Mouse (Mus musculus): Measurements from ENCODE around the gene Knop1. TPM values are rescaled to one million over a fixed set of nuclear protein-coding genes. Genes with fewer than 3 reads are reported as not detected.

Knop1 gene
- total RNA-seq (2021), result 10 to 100 TPM; 25.2 to 27.6 TPM
- long read RNA-seq, experiment 1, full-length matches to known transcripts, result 28 of 34 reads
- long read RNA-seq, experiment 1, partial matches to known transcripts, result 2 of 34 reads
- long read RNA-seq, experiment 1, other reads (novel, unspliced or antisense), result 4 of 34 reads
- long read RNA-seq, experiment 2, full-length matches to known transcripts, result 36 of 45 reads
- long read RNA-seq, experiment 2, partial matches to known transcripts, result 6 of 45 reads
- long read RNA-seq, experiment 2, other reads (novel, unspliced or antisense), result 3 of 45 reads

DNA sequence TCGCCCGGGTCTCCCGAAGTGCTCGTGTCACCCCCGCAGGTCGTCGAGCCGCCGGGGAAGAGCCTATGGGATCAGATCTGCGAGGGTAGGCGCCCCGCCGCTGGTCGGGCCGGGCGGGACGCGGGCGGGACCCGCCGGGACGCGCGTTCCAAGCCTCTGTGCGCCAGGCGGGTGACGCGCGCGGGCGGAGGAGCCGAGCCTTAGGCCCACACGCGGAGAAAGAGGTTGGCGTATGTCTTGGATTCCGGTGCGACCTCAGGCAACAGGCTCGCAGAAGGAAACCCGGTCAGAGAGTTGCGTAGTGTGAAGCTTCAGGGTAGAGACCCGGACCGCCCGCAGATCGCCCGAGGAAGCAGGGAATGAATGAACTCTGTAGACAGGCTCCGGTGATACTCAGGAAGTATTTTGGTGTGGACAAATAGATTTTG, at the start of gene Knop1:
Knop1 (minus strand) TSS at position 378 of the 428 bp plus-strand sequence.
- intact Hi-C loops (cut with DNase I; ENCODE audit: low total_unique reads), result loop anchor here (10.0 kb wide), 2 partner anchors 69 to 139 kb away; partner anchors contain the start of gene Gprc5b
- DNase-seq, result no peak

DNA sequence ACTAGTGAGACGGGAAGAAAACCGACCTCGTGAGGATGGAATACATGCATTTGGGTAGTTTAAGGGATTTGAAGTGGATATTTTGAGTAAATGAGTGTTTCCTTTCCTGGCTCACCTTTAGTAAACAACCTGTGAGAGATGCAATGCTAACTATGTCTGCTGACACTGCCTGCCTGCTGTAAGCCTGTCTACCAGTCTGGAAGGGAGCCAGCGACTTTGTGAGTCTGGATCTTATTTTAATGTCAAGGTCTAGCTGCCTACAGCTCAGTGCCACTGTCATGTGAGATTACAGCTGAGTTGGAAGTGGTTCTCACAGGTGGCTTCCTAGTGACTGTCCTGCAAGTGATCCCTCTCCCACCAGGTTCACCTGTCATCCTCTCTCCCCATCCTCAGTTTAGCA, 48.5 kb upstream of the Knop1 start:
- DNase-seq, result no peak
- intact Hi-C loops (cut with DNase I; ENCODE audit: low total_unique reads), result no loop called here

DNA sequence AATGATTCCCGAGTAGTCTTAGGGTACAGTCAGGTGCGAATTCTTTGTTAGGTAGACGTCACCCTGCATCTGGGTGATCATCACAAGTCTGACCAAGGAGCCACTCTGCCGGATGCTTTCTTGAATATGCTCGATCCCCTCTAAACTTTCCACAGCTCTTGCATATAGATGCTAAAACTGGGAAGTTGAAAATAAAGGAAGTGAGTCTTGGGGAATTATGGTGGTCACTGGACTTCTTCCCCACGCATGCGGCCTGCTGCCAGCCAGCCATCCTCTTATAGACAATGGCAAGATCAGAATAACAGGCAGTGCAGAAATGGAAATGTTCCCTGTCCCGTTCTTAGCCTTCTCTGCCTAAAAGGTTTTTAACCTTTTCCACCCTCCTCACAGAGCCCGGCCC, 47.8 kb upstream of the Knop1 start:
- intact Hi-C loops (cut with DNase I; ENCODE audit: low total_unique reads), result no loop called here
- DNase-seq, result no peak

DNA sequence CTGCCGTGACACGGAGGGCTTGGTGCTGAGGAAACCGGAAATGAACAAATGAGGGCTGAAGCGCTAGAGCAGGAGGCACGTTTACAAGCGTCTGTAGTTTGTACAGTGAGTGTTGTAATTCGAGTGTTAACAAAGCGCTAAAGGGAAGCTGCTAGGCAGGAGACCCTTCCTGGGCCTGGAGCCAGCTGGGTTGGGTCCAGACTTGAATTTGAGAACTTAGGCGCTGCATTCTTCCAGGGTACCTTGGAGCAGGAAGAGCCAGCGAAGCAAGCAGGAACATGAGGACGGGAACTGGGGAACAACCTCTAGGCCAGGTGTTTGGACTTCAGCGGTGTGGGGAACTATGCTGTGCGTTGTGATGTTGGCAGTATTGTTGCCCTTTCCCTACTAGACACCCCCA, 46.9 kb upstream of the Knop1 start:
- peak; percentile 16 for DNase-seq
- intact Hi-C loops (cut with DNase I; ENCODE audit: low total_unique reads), result no loop called here

DNA sequence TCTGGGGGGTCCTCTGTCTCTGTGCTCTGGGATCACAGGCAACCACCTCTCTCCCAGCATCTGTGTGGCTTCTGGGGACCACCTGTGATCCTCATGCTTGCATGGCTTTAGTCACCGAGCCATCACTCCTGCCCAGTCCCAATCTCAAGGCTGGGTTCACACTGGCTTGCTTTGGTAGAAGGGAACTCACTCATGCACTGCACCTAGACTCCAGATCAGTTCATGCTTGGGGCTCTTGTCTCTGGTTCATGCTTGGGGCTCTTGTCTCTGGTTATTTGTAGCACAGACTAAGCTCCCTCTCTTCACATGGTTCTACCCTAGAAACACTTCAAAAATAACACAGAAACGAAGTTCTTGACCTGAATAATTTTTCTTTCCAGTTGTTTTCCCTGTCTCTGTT, 44.0 kb upstream of the Knop1 start:
- DNase-seq, result no peak
- intact Hi-C loops (cut with DNase I; ENCODE audit: low total_unique reads), result no loop called here

DNA sequence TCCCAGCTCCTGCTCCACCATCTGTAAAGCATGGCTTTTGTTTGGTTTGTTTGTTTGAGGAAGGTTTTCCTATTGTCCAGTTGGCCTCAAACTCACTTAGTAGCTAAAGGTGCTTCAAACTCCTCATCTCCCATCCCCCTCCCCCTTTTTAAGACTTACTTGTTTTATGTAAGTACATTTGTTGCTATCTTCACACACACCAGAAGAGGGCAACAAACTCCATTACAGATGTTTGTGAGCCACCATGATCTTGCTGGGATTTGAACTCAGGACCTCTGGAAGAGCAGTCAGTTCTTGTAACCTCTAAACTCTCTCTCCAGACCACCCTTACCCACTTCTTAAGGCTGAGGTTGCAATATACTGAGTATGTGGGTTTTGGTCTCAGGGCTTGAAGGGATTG, 42.0 kb upstream of the Knop1 start:
- DNase-seq, result no peak
- intact Hi-C loops (cut with DNase I; ENCODE audit: low total_unique reads), result no loop called here

DNA sequence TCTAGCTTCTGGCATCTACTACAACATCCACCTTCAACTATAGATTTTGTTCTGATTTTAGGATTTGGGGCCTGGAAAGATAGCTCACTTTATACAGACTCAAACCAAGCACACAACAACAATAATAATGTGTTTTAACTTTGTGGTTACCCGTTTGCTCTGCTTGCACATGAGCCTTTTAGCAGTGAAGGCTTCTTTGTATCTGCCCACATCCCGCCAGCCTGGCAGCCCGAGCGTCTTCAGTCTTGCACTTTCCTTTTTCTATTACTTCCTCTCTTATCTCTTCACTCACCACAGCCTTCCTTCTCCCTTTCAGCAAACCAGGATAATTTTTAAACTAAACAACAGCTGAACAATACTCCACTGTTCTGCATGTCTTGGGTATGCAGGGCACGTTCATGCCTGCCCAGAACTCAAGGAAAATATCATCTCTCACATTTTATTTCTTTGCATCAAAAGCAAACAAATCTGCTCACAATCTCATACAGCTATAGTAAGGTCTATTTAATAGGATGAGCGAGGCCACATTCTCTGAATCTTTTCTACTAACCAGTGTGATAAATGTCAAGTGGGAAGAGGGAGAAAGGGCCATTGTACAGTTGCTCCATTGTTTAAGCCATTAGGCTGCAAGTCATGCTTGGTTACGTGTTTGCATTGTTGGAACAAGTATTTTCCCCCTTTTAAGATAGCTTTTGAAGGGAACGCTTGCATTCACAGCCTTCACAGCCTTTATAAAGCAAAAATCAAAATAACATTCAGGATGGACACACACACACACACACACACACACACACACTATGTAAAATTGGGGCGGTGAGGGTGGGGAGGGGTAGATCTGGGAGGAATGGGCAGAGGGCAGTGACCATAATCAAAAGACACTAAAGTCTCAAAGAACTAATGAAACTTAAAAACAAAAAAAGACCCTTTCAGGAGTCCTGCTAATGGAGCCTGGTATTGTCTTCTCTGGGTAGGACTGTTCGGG, 39.7 kb upstream of the Knop1 start:
- intact Hi-C loops (cut with DNase I; ENCODE audit: low total_unique reads), result no loop called here
- no peak for DNase-seq

DNA sequence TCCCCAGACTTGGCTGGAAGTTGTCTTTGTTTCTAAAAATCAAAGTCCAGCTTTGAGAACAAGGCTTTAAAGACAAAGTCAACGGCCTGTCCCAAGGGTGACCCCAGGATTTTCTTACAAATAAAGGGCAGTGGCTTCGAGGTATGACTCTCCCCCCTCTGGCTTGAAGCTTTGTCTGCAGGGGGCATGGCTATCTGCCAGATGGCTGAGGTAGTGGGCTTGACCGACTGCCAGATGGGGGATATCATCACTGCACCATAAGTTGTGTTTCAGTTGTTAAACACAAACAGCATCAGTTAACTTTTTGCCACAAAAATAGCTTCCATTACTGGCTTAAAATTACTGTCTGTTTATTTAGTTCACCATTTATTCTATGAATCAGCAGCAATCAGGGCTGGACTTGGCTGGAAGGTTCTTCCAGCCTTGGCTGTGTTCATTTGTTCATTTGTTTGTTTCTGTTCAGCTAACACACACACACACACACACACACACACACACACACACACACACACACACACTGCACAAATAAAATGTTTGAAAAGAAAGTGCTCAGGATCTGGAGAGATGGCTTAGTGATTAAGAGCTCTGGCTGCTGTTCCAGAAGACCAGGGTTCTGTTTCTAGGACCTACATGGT, 33.1 kb upstream of the Knop1 start:
- intact Hi-C loops (cut with DNase I; ENCODE audit: low total_unique reads), result no loop called here
- no peak for DNase-seq

DNA sequence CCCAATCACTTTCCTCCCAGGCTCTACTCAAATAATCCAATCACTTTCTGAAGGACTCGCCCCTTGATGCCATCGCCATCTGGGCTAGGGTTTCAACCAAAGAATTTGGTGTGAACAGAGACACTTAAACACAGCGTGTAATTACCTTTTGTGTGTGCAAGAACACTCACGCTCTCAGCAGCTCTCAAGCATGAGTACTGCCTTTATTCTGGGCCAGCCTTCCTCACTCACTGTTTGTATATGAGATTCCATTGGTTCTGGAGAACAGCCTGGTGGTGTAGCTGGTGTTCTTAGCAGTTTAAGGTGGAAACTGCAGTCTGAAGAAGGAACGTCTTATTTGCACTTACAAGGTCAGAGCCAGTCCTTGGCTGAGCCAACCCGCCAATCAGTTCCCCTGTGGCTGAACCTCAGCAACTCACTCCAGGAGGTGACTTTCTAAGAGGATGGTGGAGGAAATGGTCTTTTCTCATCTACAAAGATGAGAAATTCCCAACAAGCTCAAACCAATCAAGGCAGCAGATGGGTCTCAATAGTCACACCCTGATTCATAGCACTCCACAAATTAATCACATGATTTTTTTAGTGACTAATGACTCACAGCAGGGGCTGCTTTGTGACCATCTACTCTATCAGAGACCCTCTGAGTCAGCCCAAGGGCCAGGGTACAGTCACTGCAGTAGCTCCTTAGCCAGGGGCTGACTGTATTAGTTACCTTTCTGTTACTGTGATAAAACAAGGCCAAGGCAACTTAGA, 31.4 kb upstream of the Knop1 start:
- DNase-seq, result no peak
- intact Hi-C loops (cut with DNase I; ENCODE audit: low total_unique reads), result no loop called here

DNA sequence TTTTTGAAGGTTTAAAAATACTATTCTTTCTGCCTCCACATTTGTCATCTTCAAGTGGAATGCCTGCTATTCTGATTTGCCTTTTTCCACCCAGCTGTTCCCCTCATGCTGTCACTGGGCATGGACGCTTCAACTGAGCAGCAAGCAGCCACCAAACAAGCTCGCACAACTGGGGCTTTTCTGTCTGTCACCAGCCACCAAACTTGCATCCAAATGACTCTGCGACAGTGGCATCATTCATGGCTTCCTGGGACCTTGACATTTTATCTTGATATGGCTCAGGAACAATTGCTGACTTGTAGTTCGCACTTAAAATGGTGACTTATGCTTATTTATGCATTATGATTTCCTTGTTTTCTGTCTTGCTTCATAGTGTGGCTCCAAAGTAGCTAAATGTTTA, 28.9 kb upstream of the Knop1 start:
- intact Hi-C loops (cut with DNase I; ENCODE audit: low total_unique reads), result no loop called here
- DNase-seq, result no peak

DNA sequence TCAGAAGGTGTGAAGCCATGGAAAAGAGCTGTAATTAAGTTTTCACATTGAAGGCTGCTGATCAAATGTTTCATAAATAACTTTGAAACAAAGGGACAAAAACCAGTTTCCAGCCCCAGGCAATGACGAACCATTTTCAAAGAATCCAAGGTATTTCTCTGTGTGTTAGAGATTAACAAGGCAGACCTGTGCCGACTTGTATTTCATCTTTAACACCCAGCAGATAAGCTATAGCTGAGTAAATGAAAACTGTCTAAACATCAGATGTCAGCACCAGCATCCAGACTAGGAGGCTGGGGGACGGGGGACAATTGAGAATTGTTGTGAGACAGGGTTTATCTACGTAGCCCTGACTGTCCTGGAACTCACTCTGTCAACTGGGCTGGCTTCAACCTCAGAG, 27.9 kb upstream of the Knop1 start:
- intact Hi-C loops (cut with DNase I; ENCODE audit: low total_unique reads), result no loop called here

DNA sequence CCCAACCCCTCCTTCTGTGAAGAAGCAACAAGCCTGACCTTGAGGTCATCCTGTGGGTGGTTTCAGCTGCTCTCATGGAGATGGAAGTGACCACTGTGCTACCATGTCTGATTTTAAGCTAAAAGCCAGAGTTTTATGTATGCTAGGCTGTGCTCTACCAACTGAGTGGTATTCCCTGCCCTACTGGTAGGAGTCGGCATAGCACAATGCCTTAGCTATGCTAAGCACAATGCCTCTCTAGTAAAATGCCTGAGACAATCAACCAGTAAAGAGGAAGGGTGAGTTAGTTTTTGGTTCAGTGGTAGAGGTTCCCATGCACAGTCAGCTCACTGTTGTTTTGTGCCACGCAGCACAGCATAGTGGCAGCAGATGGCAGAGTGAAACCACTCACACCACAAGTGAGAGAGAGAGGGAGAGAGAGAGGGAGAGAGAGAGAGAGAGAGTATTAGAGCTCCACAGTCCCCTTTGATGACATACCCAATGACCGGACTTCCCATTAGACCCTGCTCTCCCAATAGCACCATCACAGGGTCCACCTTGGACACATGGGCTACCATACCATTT, 23.5 kb upstream of the Knop1 start:
- intact Hi-C loops (cut with DNase I; ENCODE audit: low total_unique reads), result loop anchor here (10.0 kb wide), 1 partner anchor 875 kb away; no protein-coding TSS in a partner anchor
- DNase-seq, result no peak

More for the DNA sequence above, 27.9 kb upstream of the Knop1 start:
- no peak for DNase-seq

DNA sequence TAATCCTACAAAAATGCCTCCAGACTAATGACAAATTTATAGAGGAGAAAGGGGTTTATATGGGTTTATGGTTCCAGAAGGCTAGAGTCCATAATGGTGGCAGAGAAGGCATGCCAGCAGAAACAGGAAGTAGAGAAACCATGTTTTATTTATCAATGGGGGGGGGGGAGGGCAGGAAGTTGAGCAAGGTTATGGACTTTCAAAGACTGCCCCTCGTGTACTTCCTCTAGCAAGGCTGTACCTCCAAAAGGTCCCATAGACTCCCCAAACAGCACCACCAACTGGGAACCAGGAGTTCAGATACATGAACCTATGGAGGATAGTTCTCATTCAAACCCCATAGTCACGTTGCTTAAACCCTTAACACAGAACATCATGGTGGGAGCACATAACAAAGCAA, 9.3 kb upstream of the Knop1 start:
- intact Hi-C loops (cut with DNase I; ENCODE audit: low total_unique reads), result no loop called here
- no peak for DNase-seq

DNA sequence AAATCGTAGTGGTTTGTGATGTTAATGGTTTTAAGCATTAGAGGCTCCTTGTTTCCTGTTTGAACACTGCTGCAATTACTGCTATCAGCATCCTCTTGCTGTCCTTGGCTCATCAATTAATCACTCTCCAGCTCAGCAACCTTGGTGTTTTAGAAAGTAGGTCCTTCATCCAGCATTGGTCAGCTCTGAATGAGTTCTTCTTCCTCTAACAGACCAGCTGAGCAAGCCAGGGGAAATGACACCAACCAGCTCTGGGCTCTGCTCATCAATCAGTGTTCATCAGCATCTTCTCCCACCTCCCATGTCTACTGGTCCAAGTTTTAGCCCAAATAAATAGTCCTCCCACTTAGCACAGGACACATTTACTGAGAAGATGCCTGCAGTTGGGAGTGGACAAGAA, 2.6 kb upstream of the Knop1 start:
- intact Hi-C loops (cut with DNase I; ENCODE audit: low total_unique reads), result loop anchor here (10.0 kb wide), 2 partner anchors 66 to 136 kb away; partner anchors contain the start of gene Gprc5b
- DNase-seq, result no peak

DNA sequence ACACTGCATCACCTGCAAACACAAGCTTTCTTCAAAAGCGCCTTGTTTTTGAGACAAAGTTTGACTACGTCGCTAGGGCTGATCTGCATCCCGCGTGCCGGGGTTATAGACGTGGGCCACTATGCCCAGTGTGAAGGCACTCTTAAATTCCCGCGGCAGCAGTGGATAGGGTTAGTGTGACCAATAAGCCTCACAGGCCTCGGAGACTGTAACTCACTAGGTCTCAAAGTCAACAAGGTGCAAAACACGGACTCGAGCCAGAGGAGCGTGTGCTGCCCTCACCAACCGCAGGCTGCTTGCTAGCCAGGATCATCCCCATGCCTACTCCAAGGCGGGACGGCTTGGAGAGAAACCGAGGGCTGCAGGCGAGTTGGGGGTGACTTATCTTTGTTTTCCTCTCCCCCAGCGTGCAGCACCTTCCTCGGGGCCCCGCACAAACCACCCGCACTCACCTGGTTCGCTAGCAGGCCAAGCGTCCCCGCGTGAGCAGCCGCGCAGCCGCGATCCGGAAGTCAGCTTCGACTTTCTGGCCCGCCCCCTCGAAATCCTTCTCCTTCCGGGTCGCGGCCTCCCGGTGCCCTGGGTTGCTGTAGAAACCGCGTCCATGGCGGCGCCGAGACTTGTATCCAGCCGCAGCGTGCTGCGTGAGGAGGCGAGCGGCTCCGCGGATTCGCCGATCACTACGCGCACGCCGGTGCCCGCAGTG, 730 bp downstream of the Knop1 start, which contains the start of gene Iqck:
Iqck (plus strand) TSS at position 582 of the 706 bp plus-strand sequence.
- DNase-seq, result peak; percentile 93
- intact Hi-C loops (cut with DNase I; ENCODE audit: low total_unique reads), result loop anchor here (10.0 kb wide), 2 partner anchors 69 to 139 kb away; partner anchors contain the start of gene Gprc5b

DNA sequence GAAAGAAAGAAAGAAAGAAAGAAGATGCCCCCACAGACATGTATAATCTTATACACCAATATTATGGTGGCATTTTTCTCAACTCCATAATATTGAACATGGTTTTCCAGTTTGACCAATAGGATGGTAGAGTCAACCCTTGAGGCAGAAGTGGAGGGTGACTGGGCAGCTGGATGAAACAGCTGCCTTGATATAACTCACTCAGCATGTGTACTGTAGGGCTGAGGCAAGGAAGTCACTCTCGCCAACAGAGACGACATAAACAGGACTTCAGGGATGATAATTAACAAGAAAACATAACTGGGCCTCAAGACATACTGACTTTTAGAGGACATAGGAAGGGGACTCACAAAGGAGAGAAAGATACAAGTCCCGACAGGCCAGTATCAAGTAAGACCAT, 1.4 kb downstream of the Knop1 start:
- DNase-seq, result no peak
- intact Hi-C loops (cut with DNase I; ENCODE audit: low total_unique reads), result loop anchor here (10.0 kb wide), 2 partner anchors 70 to 140 kb away; partner anchors contain the start of gene Gprc5b

DNA sequence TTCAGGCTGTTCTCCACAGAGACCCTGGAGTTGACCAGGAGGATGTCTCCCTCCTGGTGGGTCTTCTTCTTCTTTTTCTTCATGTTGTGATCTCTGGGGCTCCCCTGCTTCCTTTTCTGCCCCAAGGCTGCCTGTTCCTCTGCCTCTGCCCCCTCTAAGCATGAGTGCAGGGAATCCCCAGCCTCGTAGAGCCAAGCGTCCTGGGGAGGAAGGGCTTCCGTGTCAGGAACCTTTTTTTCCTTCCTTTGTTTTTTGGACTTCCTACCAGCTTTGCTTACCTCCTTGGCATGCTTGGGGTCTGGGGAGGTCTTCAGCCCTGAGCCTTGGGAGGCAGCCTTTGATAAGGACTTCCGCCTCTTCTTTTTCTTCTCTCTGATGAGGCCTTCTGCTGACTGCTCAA, 3.4 kb downstream of the Knop1 start:
- DNase-seq, result no peak
- intact Hi-C loops (cut with DNase I; ENCODE audit: low total_unique reads), result loop anchor here (10.0 kb wide), 2 partner anchors 72 to 142 kb away; partner anchors contain the start of gene Gprc5b

DNA sequence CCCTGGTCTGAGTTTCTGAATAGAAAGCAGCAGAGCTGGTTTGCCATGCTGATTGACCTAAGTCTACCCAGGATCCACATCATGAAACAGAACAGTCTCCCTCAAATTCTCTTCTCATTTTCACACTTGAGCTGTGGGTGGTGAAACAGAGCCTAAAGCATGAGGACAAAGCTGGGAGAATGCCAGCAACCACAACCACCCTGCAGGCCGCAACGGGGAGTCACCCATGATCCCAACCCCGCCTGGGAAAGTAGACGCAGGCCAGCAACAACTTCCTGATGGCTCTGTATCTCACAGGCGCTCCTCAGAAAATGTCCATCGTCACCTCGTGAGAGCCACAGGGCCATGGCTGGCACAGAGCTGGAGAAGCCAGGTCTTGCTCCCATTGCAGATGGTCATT, 4.5 kb downstream of the Knop1 start:
- intact Hi-C loops (cut with DNase I; ENCODE audit: low total_unique reads), result loop anchor here (10.0 kb wide), 2 partner anchors 73 to 143 kb away; partner anchors contain the start of gene Gprc5b
- DNase-seq, result no peak

All from gastrocnemius, postnatal 14 days (tissue).